Comparison of ENCODE assay signal across 9 mouse cellular contexts in genomic region chr7:89115633-89116032, GRCm38 (mm10).
DNase-seq lines count a peak whose midpoint lies in the region; ATAC-seq lines count a peak whose summit lies in the region.
"Had no signal": no experiment of that assay in that cellular context is flagged by ENCODE, and none has a peak within 500 bp of the region (broad histone marks: within the 10 kb centered on the region; RNA-seq: fewer than 3 reads in every experiment).

No protein-coding gene starts in this region.

- ATAC-seq in liver, embryonic 16.5 days (ENCODE audit: low read depth): 0 out of 2 replicates have a peak, but pooled peaks have one; percentile 16

- H3K9me3 ChIP-seq in liver, embryonic 16.5 days (replicated peaks; ENCODE audit: control insufficient read depth, low read length): no peaks in the 10 kb centered on the region

- H3K4me1 ChIP-seq in liver, embryonic 16.5 days (ENCODE audit: control insufficient read depth, low read depth, low read length): no peaks in the 10 kb centered on the region

- H3K36me3 ChIP-seq in liver, embryonic 16.5 days (ENCODE audit: control insufficient read depth, insufficient read depth): no peaks in the 10 kb centered on the region

- no peak overlapping the region for H3K27ac ChIP-seq in liver, embryonic 16.5 days (ENCODE audit: low read length)

- no peak overlapping the region for H3K4me2 ChIP-seq in liver, embryonic 16.5 days (ENCODE audit: low read depth, low read length)

- WGBS in liver, embryonic 16.5 days (ENCODE audit: insufficient replicate concordance): 28% methylated on average over 3 of the region's 3 CpGs

- intact Hi-C loops in heart, postnatal 36 days (cut with DNase I): no loop called here

- peak; percentile 70 for DNase-seq in 416B (ENCODE audit: low read depth)
- peak; percentile 11 for DNase-seq in adrenal gland, postnatal 14 days
- peak; percentile 11 to 24 for DNase-seq in heart, postnatal 36 days
- DNase-seq in spleen, postnatal 36 days (ENCODE audit: low spot score in 2 of 2): no peak
- no peak for DNase-seq in cerebellum, postnatal 14 days
- no peak for DNase-seq in cerebellum, adult 9-11 months
- DNase-seq: cerebellum, adult 11 months; thymus, adult 2 months had no signal

- no peak overlapping the region for H3K9ac ChIP-seq in liver, embryonic 16.5 days (ENCODE audit: low read depth, low read length)

- H3K4me3 ChIP-seq in liver, embryonic 16.5 days (ENCODE audit: low read depth, low read length): no peak overlapping the region

- H3K27me3 ChIP-seq in liver, embryonic 16.5 days (ENCODE audit: control insufficient read depth, insufficient read depth, low read depth, low read length): no peaks in the 10 kb centered on the region

Comparison
In these comparisons a context has a peak if more than half of its experiments do, and no peak if none do; other contexts are left out.
1. DNase-seq: peak in 416B (single experiment), adrenal gland, postnatal 14 days (single experiment) and heart, postnatal 36 days (2 of 2); none in spleen, postnatal 36 days (0 of 2), cerebellum, postnatal 14 days (0 of 2) and cerebellum, adult 9-11 months (single experiment).